Mouse (Mus musculus): ENCODE measurements around the gene Ush2a. TPM values are rescaled to one million over a fixed set of nuclear protein-coding genes. Genes with fewer than 3 reads are reported as not detected.

The Ush2a gene
- total and polyA plus RNA-seq, 2 experiments: under 0.01 TPM

- H3K4me3 ChIP-seq (ENCODE audit: insufficient read depth, low read depth, low read length): no peak overlapping the region
- DNase-seq (ENCODE audit: extremely low read depth, low read depth, low spot score): no peak
- H3K9ac ChIP-seq (ENCODE audit: low read depth, low read length): no peak overlapping the region
- no peaks in the 10 kb centered on the region for H3K4me1 ChIP-seq (ENCODE audit: control insufficient read depth, insufficient read depth, low read length)
- H3K27ac ChIP-seq (replicated peaks; ENCODE audit: insufficient read depth, low read depth, low read length): no peak overlapping the region
- TF ChIP-seq CTCF (IDR thresholded peaks at IDR 0.05; ENCODE audit: low read depth, low read length) (no peak), POLR2A (IDR thresholded peaks at IDR 0.05; ENCODE audit: extremely low read depth, insufficient read depth, low read length) (no peak)
- H3K36me3 ChIP-seq (ENCODE audit: control insufficient read depth, insufficient read depth, low read length): no peaks in the 10 kb centered on the region
- WGBS: 73% methylated on average over 2 of the region's 2 CpGs
- no peaks in the 10 kb centered on the region for H3K79me2 ChIP-seq (ENCODE audit: control insufficient read depth, insufficient read depth, low read length)
- no peaks in the 10 kb centered on the region for H3K27me3 ChIP-seq (ENCODE audit: control insufficient read depth, insufficient read depth, low read length)
Measured at GRCm38 (mm10) chr1:188354726-188355125, 92.9 kb downstream of the Ush2a start.

GRCm38 (mm10) chr1:188363548-188363947 lies 101.7 kb downstream of the Ush2a start:
- WGBS: 43% methylated on average over 3 of the region's 3 CpGs
- no peak for TF ChIP-seq POLR2A (IDR thresholded peaks at IDR 0.05; ENCODE audit: extremely low read depth, insufficient read depth, low read length)
- no peak for TF ChIP-seq CTCF (IDR thresholded peaks at IDR 0.05; ENCODE audit: low read depth, low read length)
- no peak overlapping the region for H3K4me3 ChIP-seq (ENCODE audit: insufficient read depth, low read depth, low read length)
- no peaks in the 10 kb centered on the region for H3K4me1 ChIP-seq (ENCODE audit: control insufficient read depth, insufficient read depth, low read length)
- DNase-seq (ENCODE audit: extremely low read depth, low read depth, low spot score): peak; percentile 74
- no peak overlapping the region for H3K27ac ChIP-seq (replicated peaks; ENCODE audit: insufficient read depth, low read depth, low read length)
- H3K27me3 ChIP-seq (ENCODE audit: control insufficient read depth, insufficient read depth, low read length): no peaks in the 10 kb centered on the region; the same call in 1 of the 2 replicates
- no peak overlapping the region for H3K9ac ChIP-seq (ENCODE audit: low read depth, low read length)
- H3K36me3 ChIP-seq (ENCODE audit: control insufficient read depth, insufficient read depth, low read length): no peaks in the 10 kb centered on the region
- no peaks in the 10 kb centered on the region for H3K79me2 ChIP-seq (ENCODE audit: control insufficient read depth, insufficient read depth, low read length)

DNA sequence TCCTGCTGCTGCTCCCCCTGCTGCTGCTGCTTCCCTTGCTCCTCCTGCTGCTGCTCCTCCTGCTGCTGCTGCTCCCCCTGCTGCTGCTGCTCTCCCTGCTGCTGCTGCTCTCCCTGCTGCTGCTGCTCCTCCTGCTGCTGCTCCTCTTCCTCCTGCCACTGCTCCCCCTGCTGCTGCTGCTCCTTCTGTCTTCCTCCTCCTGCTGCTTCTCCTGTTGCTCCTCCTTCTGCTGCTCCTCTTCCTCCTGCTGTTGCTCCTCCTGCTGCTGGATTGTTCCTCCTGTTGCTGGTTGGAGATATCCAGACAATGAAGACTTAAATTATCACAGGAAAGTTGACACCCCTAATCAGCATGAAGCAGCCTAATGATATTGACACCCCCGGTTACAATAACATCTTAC lies 123.4 kb downstream of the Ush2a start:
- WGBS: 70% methylated on average over 1 of the region's 1 CpGs

DNA sequence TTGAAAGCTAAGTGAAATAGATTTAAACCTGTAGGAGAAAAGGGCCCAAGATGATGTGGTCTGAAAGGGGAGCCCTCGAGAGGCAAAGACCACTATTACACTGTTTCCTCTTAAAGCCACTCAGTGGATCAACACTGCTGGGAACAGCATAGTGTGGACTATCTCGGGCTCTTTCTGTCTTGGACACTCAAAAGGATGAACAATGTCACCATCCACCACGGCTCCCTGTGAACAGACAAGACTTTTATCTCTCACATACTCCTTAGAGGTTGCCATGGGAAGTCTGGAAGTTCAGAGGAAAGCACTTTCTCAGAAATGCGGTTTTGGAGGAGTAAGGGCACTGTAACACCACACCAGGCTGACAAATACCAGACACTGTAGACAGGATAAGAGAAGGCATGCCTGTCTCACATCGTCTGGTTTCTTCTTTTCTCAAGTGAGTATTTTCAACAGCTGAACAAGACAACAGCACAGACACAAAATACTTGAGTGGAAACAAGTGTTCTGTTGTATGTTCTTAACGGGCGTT lies 124.0 kb downstream of the Ush2a start:
- Histone ChIP-seq H3K27me3 (ENCODE audit: control insufficient read depth, insufficient read depth, low read length) (peaks cover 4% of the 10 kb centered on the region; the same call in 1 of the 2 replicates), H3K4me1 (ENCODE audit: control insufficient read depth, insufficient read depth, low read length) (no peaks in the 10 kb centered on the region), H3K79me2 (ENCODE audit: control insufficient read depth, insufficient read depth, low read length) (no peaks in the 10 kb centered on the region), H3K9ac (ENCODE audit: low read depth, low read length) (no peak overlapping the region), H3K27ac (replicated peaks; ENCODE audit: insufficient read depth, low read depth, low read length) (no peak overlapping the region), H3K36me3 (ENCODE audit: control insufficient read depth, insufficient read depth, low read length) (no peaks in the 10 kb centered on the region), H3K4me3 (ENCODE audit: insufficient read depth, low read depth, low read length) (no peak overlapping the region)
- WGBS: 60% methylated on average over 7 of the region's 7 CpGs
- no peak for DNase-seq (ENCODE audit: extremely low read depth, low read depth, low spot score)
- no peak for TF ChIP-seq CTCF (IDR thresholded peaks at IDR 0.05; ENCODE audit: low read depth, low read length)
- TF ChIP-seq POLR2A (IDR thresholded peaks at IDR 0.05; ENCODE audit: extremely low read depth, insufficient read depth, low read length): no peak

More for the DNA sequence above, 123.4 kb downstream of the Ush2a start:
- H3K36me3 ChIP-seq (ENCODE audit: control insufficient read depth, insufficient read depth, low read length): no peaks in the 10 kb centered on the region
- TF ChIP-seq CTCF (IDR thresholded peaks at IDR 0.05; ENCODE audit: low read depth, low read length) (no peak), POLR2A (IDR thresholded peaks at IDR 0.05; ENCODE audit: extremely low read depth, insufficient read depth, low read length) (no peak)
- no peak for DNase-seq (ENCODE audit: extremely low read depth, low read depth, low spot score)
- H3K9ac ChIP-seq (ENCODE audit: low read depth, low read length): no peak overlapping the region
- H3K79me2 ChIP-seq (ENCODE audit: control insufficient read depth, insufficient read depth, low read length): no peaks in the 10 kb centered on the region
- no peak overlapping the region for H3K27ac ChIP-seq (replicated peaks; ENCODE audit: insufficient read depth, low read depth, low read length)
- H3K4me3 ChIP-seq (ENCODE audit: insufficient read depth, low read depth, low read length): no peak overlapping the region
- no peaks in the 10 kb centered on the region for H3K4me1 ChIP-seq (ENCODE audit: control insufficient read depth, insufficient read depth, low read length)
- H3K27me3 ChIP-seq (ENCODE audit: control insufficient read depth, insufficient read depth, low read length): peaks cover 4% of the 10 kb centered on the region; the same call in 1 of the 2 replicates

DNA sequence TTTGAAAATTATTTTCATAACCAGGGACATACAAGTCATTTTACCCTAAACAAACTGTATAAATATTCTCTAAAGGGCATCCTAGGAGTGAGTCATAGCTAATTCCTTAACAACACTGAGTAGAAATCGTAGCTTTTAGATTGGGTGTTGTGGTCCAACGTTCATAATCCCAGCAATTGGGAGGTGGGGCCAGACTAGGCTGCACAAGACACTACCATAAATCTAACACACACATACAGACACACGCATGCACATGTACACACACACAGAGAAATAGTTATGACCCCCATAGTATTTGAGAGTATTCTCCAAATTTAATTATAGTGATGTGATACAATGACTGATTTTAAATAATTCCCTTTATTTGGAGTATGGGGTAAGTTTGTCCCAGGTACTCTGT lies 125.5 kb downstream of the Ush2a start:
- Histone ChIP-seq H3K36me3 (ENCODE audit: control insufficient read depth, insufficient read depth, low read length) (no peaks in the 10 kb centered on the region), H3K27ac (replicated peaks; ENCODE audit: insufficient read depth, low read depth, low read length) (no peak overlapping the region), H3K4me1 (ENCODE audit: control insufficient read depth, insufficient read depth, low read length) (no peaks in the 10 kb centered on the region), H3K4me3 (ENCODE audit: insufficient read depth, low read depth, low read length) (no peak overlapping the region), H3K27me3 (ENCODE audit: control insufficient read depth, insufficient read depth, low read length) (peaks cover 4% of the 10 kb centered on the region; the same call in 1 of the 2 replicates), H3K9ac (ENCODE audit: low read depth, low read length) (no peak overlapping the region), H3K79me2 (ENCODE audit: control insufficient read depth, insufficient read depth, low read length) (no peaks in the 10 kb centered on the region)
- TF ChIP-seq CTCF (IDR thresholded peaks at IDR 0.05; ENCODE audit: low read depth, low read length) (no peak), POLR2A (IDR thresholded peaks at IDR 0.05; ENCODE audit: extremely low read depth, insufficient read depth, low read length) (no peak)
- DNase-seq (ENCODE audit: extremely low read depth, low read depth, low spot score): no peak
- 77% methylated on average over 3 of the region's 3 CpGs for WGBS

GRCm38 (mm10) chr1:188387820-188388471 lies 126.1 kb downstream of the Ush2a start:
- H3K4me1 ChIP-seq (ENCODE audit: control insufficient read depth, insufficient read depth, low read length): no peaks in the 10 kb centered on the region
- H3K4me3 ChIP-seq (ENCODE audit: insufficient read depth, low read depth, low read length): no peak overlapping the region
- H3K27me3 ChIP-seq (ENCODE audit: control insufficient read depth, insufficient read depth, low read length): peaks cover 4% of the 10 kb centered on the region; the same call in 1 of the 2 replicates
- H3K27ac ChIP-seq (replicated peaks; ENCODE audit: insufficient read depth, low read depth, low read length): no peak overlapping the region
- H3K79me2 ChIP-seq (ENCODE audit: control insufficient read depth, insufficient read depth, low read length): no peaks in the 10 kb centered on the region
- no peaks in the 10 kb centered on the region for H3K36me3 ChIP-seq (ENCODE audit: control insufficient read depth, insufficient read depth, low read length)
- no peak overlapping the region for H3K9ac ChIP-seq (ENCODE audit: low read depth, low read length)
- DNase-seq (ENCODE audit: extremely low read depth, low read depth, low spot score): no peak
- WGBS: 72% methylated on average over 2 of the region's 2 CpGs
- no peak for TF ChIP-seq CTCF (IDR thresholded peaks at IDR 0.05; ENCODE audit: low read depth, low read length)
